Mouse (Mus musculus) spleen, adult 2 months (tissue): Measurements from ENCODE around the gene Cables2. TPM values are rescaled to one million over a fixed set of nuclear protein-coding genes. Genes with fewer than 3 reads are reported as not detected.
A peak's percentile ranks its signal among the peaks of the same experiment; 100 is the strongest.

ENCODE experiments used
- DNase-seq, 2 experiments: peaks; one replicate each; pipeline versions ENCODE4 v3.0.0 to v3.0.0-alpha.2; 2012 to 2021; ENCODE audit warnings: low spot score in 2 of 2, low read depth in 1 of 2
- H3K27ac ChIP-seq: fragments of 200-500 bp; 2 replicates; pipeline ENCODE4 v1.5.1; 2012; ENCODE audit warnings: low read length, inconsistent platforms; ENCODE audit not compliant: insufficient read depth
- H3K27me3 ChIP-seq: fragments of 200-500 bp; 2 replicates; pipeline ENCODE4 v1.6.1; 2012; ENCODE audit warnings: mild to moderate bottlenecking, moderate library complexity, low read length, inconsistent platforms; ENCODE audit not compliant: control insufficient read depth, insufficient read depth
- H3K36me3 ChIP-seq: fragments of 200-500 bp; 2 replicates; pipeline ENCODE4 v1.6.1; 2012; ENCODE audit warnings: mild to moderate bottlenecking, low read length, inconsistent platforms; ENCODE audit not compliant: control insufficient read depth, insufficient read depth
- H3K4me1 ChIP-seq: fragments of 200-500 bp; 2 replicates; pipeline ENCODE4 v1.6.1; 2011; ENCODE audit warnings: inconsistent platforms; ENCODE audit not compliant: control insufficient read depth, insufficient read depth, insufficient read length
- H3K4me3 ChIP-seq: fragments of 200-500 bp; 2 replicates; pipeline ENCODE4 v1.5.1; 2011; ENCODE audit warnings: mild to moderate bottlenecking, inconsistent platforms; ENCODE audit not compliant: insufficient read depth, insufficient read length; ENCODE audit errors: extremely low read depth
- CTCF ChIP-seq: fragments of 200-500 bp; IDR thresholded peaks from 2 replicates; pipeline ENCODE4 v1.5.1; 2011; ENCODE audit warnings: mild to moderate bottlenecking, inconsistent platforms; ENCODE audit not compliant: insufficient read depth, insufficient read length, insufficient replicate concordance; ENCODE audit errors: extremely low read depth
- POLR2A ChIP-seq: fragments of 200-500 bp; IDR thresholded peaks from 2 replicates; pipeline ENCODE4 v1.6.1; 2011; ENCODE audit warnings: low read depth, low read length, inconsistent platforms
- WGBS: fragments of 180-500 bp; shearing (Covaris S2); methylation state at CpG from one replicate; pipeline ENCODE4 v1.1.7; 2018; 5-methylcytosine and 5-hydroxymethylcytosine counted together
- polyA plus RNA-seq: library from polyadenylated mRNA; depleted of rRNA; stranded (reverse); fragments of >200 nt; gene quantifications from 2 replicates; pipeline ENCODE4 v1.2.3, GENCODE M21; 2012; rRNA removed

The Cables2 gene
- polyA plus RNA-seq: 40.9 and 56.9 TPM in 2 replicates

DNA sequence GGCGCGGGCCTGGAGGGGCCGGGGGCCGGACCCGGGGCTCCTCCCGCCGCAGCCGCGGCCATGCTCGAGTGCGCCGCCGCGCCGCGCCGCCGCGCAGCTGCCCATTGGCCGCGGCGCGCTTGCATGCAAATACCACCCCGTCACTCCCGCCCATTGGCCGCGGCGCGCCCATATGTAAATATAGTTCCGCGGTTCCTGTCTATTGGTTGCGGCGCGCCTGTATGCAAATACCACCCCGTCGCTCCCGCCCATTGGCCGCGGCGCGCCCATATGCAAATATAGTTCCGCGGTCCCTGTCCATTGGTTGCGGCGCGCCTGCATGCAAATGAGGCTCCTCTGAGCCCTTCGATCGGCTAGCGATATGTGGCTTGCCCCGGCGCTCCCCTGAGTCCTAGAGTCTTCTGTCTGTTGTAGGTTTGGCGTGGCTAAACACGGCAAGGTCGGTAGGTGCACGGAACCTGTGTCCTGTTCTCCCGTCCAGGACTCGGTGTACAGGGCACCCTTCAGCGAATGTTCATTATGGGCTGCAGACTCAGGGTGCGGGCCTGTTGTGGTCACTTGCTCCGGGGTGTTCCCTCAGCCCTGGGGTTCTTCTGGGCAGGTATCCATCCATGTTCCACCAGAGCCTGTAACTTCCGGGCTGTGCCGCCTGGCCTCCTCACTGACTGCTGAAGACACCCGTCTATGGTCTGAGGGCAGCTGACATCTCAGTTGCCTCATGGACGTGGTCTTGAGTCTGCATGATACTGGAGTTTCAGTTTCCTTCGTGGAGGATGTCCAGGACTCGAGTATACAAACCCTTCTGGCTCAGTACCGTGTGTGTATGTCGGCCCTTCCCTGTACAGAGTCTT, at the start of gene Cables2:
Gene Cables2, minus strand, starts transcription at position 103 of the 851 bp plus-strand sequence.
- 2% methylated on average over 59 of the region's 68 CpGs for WGBS
- no peaks in the 10 kb centered on the region for H3K27me3 ChIP-seq
- peak within 1 kb of the TSS; percentile 76 for H3K27ac ChIP-seq
- DNase-seq: peak; percentile 92 to 93
- H3K4me1 ChIP-seq: peaks cover 46% of the 10 kb centered on the region; the same call in 1 of the 2 replicates
- TF ChIP-seq CTCF (no peak), POLR2A (peak; percentile 23; the same call in 1 of the 2 replicates)
- no peaks in the 10 kb centered on the region for H3K36me3 ChIP-seq
- peak within 1 kb of the TSS; percentile 73 for H3K4me3 ChIP-seq

DNA sequence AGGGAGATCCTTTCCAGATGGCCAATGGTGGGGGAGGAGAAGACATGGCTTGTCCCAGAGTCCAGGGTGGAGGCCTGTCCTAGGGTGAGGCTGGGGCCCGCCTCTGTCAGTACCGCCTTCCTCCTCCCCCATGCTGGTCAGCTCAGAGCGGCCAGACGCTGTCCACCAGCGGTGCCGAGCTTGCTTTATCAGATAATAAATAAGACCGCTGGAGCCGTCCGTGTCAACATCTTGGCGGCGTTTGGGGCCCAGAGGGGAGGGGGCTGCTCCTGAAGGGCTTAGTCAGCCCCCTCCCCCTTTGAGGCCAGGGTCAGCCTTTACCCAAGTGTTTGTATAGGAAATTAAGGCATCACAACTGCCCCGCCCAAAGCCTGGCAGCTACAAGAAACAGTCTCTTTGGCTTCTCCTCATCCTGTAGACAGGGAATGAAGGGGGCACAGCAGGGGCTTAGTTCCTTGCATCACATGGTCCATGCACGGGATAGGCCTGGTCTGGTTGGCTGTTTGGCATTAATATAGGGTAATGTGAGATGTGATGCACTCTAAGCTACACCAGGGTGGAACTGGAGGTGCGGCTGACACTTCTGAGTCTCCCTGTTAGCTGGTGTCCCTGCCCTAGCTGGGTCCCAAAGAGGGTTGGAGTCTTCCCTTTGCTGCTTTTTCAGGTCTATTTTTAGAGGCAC, 49.5 kb upstream of the Cables2 start:
- Histone ChIP-seq H3K4me1 (no peaks in the 10 kb centered on the region), H3K27ac (no peak overlapping the region), H3K36me3 (no peaks in the 10 kb centered on the region), H3K4me3 (no peak overlapping the region), H3K27me3 (no peaks in the 10 kb centered on the region)
- no peak for DNase-seq
- no peak for TF ChIP-seq POLR2A
- TF ChIP-seq CTCF: no peak
- 81% methylated on average over 14 of the region's 14 CpGs for WGBS

DNA sequence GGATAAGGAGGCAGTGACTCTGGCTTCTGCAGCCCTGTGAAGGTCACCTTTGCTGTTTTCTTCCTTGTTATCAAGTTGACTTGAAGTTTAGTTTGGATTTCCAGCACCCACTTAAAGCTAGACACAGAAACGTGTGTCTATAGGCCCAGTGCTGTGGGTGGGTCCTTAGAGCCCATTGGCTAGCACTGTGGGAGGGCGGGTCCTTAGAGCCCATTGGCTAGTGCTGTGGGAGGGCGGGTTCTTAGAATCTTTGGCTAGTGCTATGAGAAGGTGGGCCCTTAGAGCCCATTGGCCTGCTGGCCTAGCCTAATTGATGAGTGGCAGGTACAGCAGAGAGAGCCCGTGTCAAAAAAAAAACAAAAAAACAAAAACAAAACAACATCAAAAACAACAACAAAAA, 46.9 kb upstream of the Cables2 start:
- 77% methylated on average over 4 of the region's 4 CpGs for WGBS
- no peaks in the 10 kb centered on the region for H3K27me3 ChIP-seq
- DNase-seq: no peak
- TF ChIP-seq POLR2A: no peak
- no peak for TF ChIP-seq CTCF
- H3K4me1 ChIP-seq: no peaks in the 10 kb centered on the region
- H3K36me3 ChIP-seq: no peaks in the 10 kb centered on the region
- H3K27ac ChIP-seq: no peak overlapping the region
- H3K4me3 ChIP-seq: no peak overlapping the region

DNA sequence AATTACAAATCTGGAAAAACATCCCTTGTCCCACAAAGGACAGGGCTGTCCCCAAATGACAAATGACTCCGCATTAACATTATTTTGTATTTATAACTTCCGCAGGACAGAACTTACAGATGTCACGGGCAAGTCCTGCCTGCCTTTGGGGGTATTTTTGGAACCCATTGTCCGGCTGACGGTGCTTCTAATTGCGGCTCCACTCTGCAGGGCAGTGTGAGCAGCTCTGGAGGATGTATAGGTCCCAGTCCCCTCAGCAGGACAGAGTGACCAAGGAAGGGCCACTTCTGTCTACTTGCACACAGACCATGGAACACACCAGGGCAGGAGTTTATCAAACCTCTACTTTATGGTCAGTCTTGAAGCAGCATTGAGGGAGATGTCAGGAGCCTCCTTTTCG, 44.3 kb upstream of the Cables2 start:
- no peak for TF ChIP-seq CTCF
- no peak for TF ChIP-seq POLR2A
- H3K4me3 ChIP-seq: no peak overlapping the region
- no peaks in the 10 kb centered on the region for H3K4me1 ChIP-seq
- 82% methylated on average over 7 of the region's 7 CpGs for WGBS
- DNase-seq: no peak
- H3K36me3 ChIP-seq: no peaks in the 10 kb centered on the region
- H3K27me3 ChIP-seq: no peaks in the 10 kb centered on the region
- no peak overlapping the region for H3K27ac ChIP-seq

DNA sequence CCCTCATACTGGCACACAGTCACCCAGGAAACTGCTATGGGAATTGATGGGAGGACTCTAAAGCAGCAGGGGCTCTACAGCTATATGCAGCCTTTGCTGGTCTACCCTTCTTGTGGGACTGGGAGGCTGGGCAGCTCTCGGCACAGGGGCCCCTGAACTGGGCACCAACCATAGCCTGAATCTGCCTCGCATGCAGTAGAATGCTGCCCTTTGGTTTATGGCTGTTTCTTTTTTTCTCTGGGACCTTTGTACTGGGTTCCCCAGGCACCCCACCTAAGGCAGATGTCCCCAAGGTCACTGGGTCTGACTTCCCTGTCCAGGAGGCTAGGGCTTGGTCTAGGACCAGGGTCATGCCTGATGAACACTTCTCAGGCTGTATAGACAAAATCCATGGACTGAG, 41.0 kb upstream of the Cables2 start:
- no peaks in the 10 kb centered on the region for H3K27me3 ChIP-seq
- H3K4me1 ChIP-seq: no peaks in the 10 kb centered on the region
- H3K36me3 ChIP-seq: no peaks in the 10 kb centered on the region
- H3K4me3 ChIP-seq: no peak overlapping the region
- TF ChIP-seq POLR2A (no peak), CTCF (no peak)
- DNase-seq: no peak
- WGBS: 69% methylated on average over 2 of the region's 2 CpGs
- H3K27ac ChIP-seq: no peak overlapping the region

DNA sequence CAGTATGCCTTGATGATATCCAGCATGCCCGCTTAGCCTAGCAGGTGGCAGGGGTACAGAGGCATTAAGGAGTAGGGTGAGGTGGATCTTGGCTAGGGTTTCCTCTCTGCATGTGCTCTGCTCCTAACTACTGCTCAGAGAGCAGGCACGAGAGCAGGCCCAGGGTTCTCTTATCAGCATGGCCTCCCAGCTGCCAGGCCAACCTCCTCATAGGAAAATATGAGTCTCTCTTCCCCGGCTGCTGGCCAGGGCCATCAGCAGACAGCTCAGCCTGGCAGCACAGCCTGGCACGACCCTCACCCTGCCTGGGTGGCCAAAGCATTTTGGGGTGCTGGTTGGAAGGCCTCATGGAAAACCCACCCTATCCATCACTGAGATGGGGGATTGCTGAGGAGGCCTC, 37.9 kb upstream of the Cables2 start:
- Histone ChIP-seq H3K4me3 (no peak overlapping the region), H3K27ac (no peak overlapping the region), H3K27me3 (no peaks in the 10 kb centered on the region), H3K4me1 (no peaks in the 10 kb centered on the region), H3K36me3 (no peaks in the 10 kb centered on the region)
- no peak for DNase-seq
- TF ChIP-seq POLR2A: no peak
- no peak for TF ChIP-seq CTCF
- 71% methylated on average over 4 of the region's 4 CpGs for WGBS

DNA sequence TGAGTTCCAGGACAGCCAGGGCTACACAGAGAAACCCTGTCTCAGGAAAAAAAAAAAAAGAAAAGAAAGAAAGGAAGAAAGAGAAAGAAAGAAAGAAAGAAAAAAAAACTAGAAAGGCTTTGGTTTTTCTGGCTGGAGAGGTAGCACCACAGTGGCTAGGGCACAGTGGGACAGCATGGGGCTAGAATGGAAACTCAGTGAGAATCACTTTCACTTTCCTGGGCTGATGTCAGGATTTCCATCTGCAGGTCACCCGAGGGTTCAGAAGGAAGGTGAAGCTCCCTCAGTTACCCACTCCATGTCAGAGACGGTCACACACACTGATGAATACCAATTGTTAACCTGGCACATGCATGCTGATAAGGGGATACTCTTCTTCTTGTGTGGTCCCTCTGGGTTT, 34.4 kb upstream of the Cables2 start:
- DNase-seq: no peak
- TF ChIP-seq CTCF (no peak), POLR2A (no peak)
- H3K27me3 ChIP-seq: no peaks in the 10 kb centered on the region
- H3K27ac ChIP-seq: no peak overlapping the region
- H3K4me1 ChIP-seq: no peaks in the 10 kb centered on the region
- H3K36me3 ChIP-seq: no peaks in the 10 kb centered on the region
- WGBS: 31% methylated on average over 2 of the region's 2 CpGs
- no peak overlapping the region for H3K4me3 ChIP-seq
